In the genomic region with DNA sequence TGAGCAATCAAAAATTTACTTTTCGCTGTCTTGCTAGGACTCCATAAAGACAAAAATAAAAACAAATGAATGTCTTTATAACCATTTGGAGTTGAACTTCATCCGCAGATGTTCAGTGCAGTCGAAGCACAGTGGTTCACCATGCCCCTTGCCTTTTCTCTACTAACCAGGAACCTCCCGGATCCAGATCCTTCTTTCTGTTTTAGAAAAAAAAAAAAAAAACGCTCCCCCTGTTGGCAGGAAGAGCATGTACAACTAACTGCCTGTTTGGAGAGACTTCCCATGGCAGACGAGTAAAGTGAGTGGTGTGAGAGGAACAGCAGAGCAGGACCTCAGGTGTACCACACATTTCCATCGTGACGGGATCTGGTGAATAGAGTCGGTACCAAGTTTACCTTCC, we compare ENCODE assay signal across 8 mouse cellular contexts. TPM values are rescaled to one million over a fixed set of nuclear protein-coding genes. Genes with fewer than 3 reads are reported as not detected.
A peak's percentile ranks its signal among the peaks of the same experiment; 100 is the strongest.
DNase-seq lines count a peak whose midpoint lies in the region; ATAC-seq and TF ChIP-seq lines count a peak whose summit lies in the region.

No protein-coding gene starts in this region.

- peak overlapping the region; percentile 9 for H3K4me2 ChIP-seq in CH12.LX (ENCODE audit: insufficient read depth, low read depth, poor library complexity, severe bottlenecking)
- peak overlapping the region; percentile 61 for H3K4me2 ChIP-seq in embryonic facial prominence, embryonic 12.5 days (replicated peaks)
- peak overlapping the region; percentile 60 for H3K4me2 ChIP-seq in midbrain, embryonic 15.5 days

- peak; percentile 59 for TF ChIP-seq CTCF in gastrocnemius, adult 2 months (IDR thresholded peaks at IDR 0.05)
- peak; percentile 38 to 81; a peak in 3 of 4 replicates for TF ChIP-seq CTCF in CH12.LX (conservative IDR thresholded peaks at IDR 0.05 in 1 of 2, IDR thresholded peaks at IDR 0.05 in 1 of 2; ENCODE audit: low read depth in 2 of 2, low read length in 2 of 2)

- in situ Hi-C loops in CH12.LX (cut with MboI; ENCODE audit: low pct_ligation_motif_present, low pct_unique_long_range_greater_than_20kb, low sequenced_read_pairs), result loop anchor here (10.0 kb wide), 1 partner anchor 51 kb away; no protein-coding TSS in a partner anchor

- no peaks in the 10 kb centered on the region for H3K27me3 ChIP-seq in CH12.LX (replicated peaks)
- no peaks in the 10 kb centered on the region for H3K27me3 ChIP-seq in embryonic facial prominence, embryonic 12.5 days
- no peaks in the 10 kb centered on the region for H3K27me3 ChIP-seq in midbrain, embryonic 15.5 days (replicated peaks)

- peaks cover 0 to 28% of the 10 kb centered on the region in 2 experiments for H3K36me3 ChIP-seq in CH12.LX (replicated peaks in 1 of 2; ENCODE audit: control insufficient read depth in 1 of 2, insufficient read depth in 1 of 2, low read length in 1 of 2)
- no peaks in the 10 kb centered on the region for H3K36me3 ChIP-seq in embryonic facial prominence, embryonic 12.5 days
- H3K36me3 ChIP-seq in midbrain, embryonic 15.5 days (replicated peaks), result no peaks in the 10 kb centered on the region

- dilution Hi-C loops in CH12.LX (cut with MboI; ENCODE audit: extremely low pct_ligation_motif_present, extremely low pct_unique_long_range_greater_than_20kb, low sequenced_read_pairs), result no loop called here

- intact Hi-C loops in gastrocnemius, adult 2 months (cut with DNase I), result loop anchor here (5.0 kb wide), 2 partner anchors 99 to 159 kb away; no protein-coding TSS in a partner anchor

- H3K27ac ChIP-seq in gastrocnemius, adult 2 months, result no peak overlapping the region
- H3K27ac ChIP-seq in CH12.LX (ENCODE audit: insufficient read depth, low read depth), result no peak overlapping the region
- H3K27ac ChIP-seq in embryonic facial prominence, embryonic 12.5 days, result no peak overlapping the region
- no peak overlapping the region for H3K27ac ChIP-seq in midbrain, embryonic 15.5 days

- TF ChIP-seq RAD21 in CH12.LX (IDR thresholded peaks at IDR 0.05; ENCODE audit: low read depth, low read length), result peak; percentile 54

- 34% methylated on average over 9 of the region's 9 CpGs for WGBS in embryonic facial prominence, embryonic 12.5 days
- 37% methylated on average over 9 of the region's 9 CpGs for WGBS in midbrain, embryonic 15.5 days

- H3K4me3 ChIP-seq in gastrocnemius, adult 2 months, result peak overlapping the region; percentile 82
- H3K4me3 ChIP-seq in CH12.LX (replicated peaks in 1 of 3; ENCODE audit: low read depth in 2 of 3, low read length in 2 of 3, poor library complexity in 1 of 3), result peak overlapping the region; percentile 61 to 86 (median 86)
- peak overlapping the region; percentile 64; the same call in 1 of the 2 replicates for H3K4me3 ChIP-seq in embryonic facial prominence, embryonic 12.5 days
- peak overlapping the region; percentile 92 for H3K4me3 ChIP-seq in midbrain, embryonic 15.5 days

- ATAC-seq in embryonic facial prominence, embryonic 12.5 days (ENCODE audit: insufficient number of reproducible peaks, insufficient read depth, low FRiP score, low TSS enrichment), result no peak
- ATAC-seq in inflammation-experienced regulatory T-cells, adult 6 months, result peak; percentile 49
- no peak for ATAC-seq in midbrain, embryonic 15.5 days (replicated peaks)

- H3K79me2 ChIP-seq in CH12.LX (replicated peaks; ENCODE audit: control insufficient read depth, extremely low read depth, insufficient read depth, poor library complexity, severe bottlenecking), result peaks cover 26% of the 10 kb centered on the region; the same call in 1 of the 2 replicates

- peaks cover 6 to 62% of the 10 kb centered on the region in 2 experiments for H3K4me1 ChIP-seq in CH12.LX (ENCODE audit: control insufficient read depth in 1 of 2, insufficient read depth in 2 of 2)
- H3K4me1 ChIP-seq in embryonic facial prominence, embryonic 12.5 days, result peaks cover 10% of the 10 kb centered on the region
- peaks cover 17% of the 10 kb centered on the region for H3K4me1 ChIP-seq in midbrain, embryonic 15.5 days

- TF ChIP-seq POLR2A in CH12.LX (IDR thresholded peaks at IDR 0.05; ENCODE audit: low read depth, low read length), result no peak

- peak overlapping the region; percentile 47; the same call in 1 of the 2 replicates for H3K9ac ChIP-seq in CH12.LX (ENCODE audit: insufficient read depth, low read depth)
- no peak overlapping the region for H3K9ac ChIP-seq in embryonic facial prominence, embryonic 12.5 days
- H3K9ac ChIP-seq in midbrain, embryonic 15.5 days, result no peak overlapping the region

- TF ChIP-seq EP300 in CH12.LX (IDR thresholded peaks at IDR 0.05; ENCODE audit: low read length), result no peak

- no peak for DNase-seq in gastrocnemius, adult 2 months
- no peak for DNase-seq in gastrocnemius, adult 8-10 months (ENCODE audit: low spot score in 2 of 2)
- DNase-seq in CH12.LX (ENCODE audit: extremely low read depth), result peak; percentile 68
- DNase-seq in left cerebral cortex, adult 18-20 months (ENCODE audit: low spot score in 2 of 2), result no peak
- DNase-seq in lung, postnatal 4 days, result no peak

- no peaks in the 10 kb centered on the region for H3K9me3 ChIP-seq in CH12.LX (replicated peaks; ENCODE audit: low read length)
- H3K9me3 ChIP-seq in embryonic facial prominence, embryonic 12.5 days, result no peaks in the 10 kb centered on the region
- no peaks in the 10 kb centered on the region for H3K9me3 ChIP-seq in midbrain, embryonic 15.5 days

TF ChIP-seq in CH12.LX, 34 proteins besides CTCF, POLR2A, EP300 and RAD21:
- TF ChIP-seq MYC (IDR thresholded peaks at IDR 0.05; ENCODE audit: low read depth, low read length) (peak; percentile 57; the same call in 1 of the 2 replicates), USF1 (IDR thresholded peaks at IDR 0.05; ENCODE audit: low read depth, low read length) (no peak), MEF2A (IDR thresholded peaks at IDR 0.05; ENCODE audit: borderline replicate concordance, low read depth, low read length) (no peak), SIN3A (IDR thresholded peaks at IDR 0.05; ENCODE audit: low read length) (0 out of 2 replicates have a peak, but pooled peaks have one; percentile 44), BHLHE40 (IDR thresholded peaks at IDR 0.05; ENCODE audit: low read depth, low read length) (0 out of 2 replicates have a peak, but pooled peaks have one; percentile 39), MAX (IDR thresholded peaks at IDR 0.05; ENCODE audit: low read length) (no peak), SMC3 (IDR thresholded peaks at IDR 0.05; ENCODE audit: low read depth, low read length) (peak; percentile 85), CHD1 (IDR thresholded peaks at IDR 0.05; ENCODE audit: low read depth, low read length) (no peak), MXI1 (IDR thresholded peaks at IDR 0.05; ENCODE audit: low read depth, low read length) (peak; percentile 61; the same call in 1 of the 2 replicates), IRF4 (IDR thresholded peaks at IDR 0.05; ENCODE audit: low read depth, low read length) (peak; percentile 67; the same call in 1 of the 2 replicates), CHD2 (IDR thresholded peaks at IDR 0.05; ENCODE audit: low read length) (no peak), ZNF384 (IDR thresholded peaks at IDR 0.05; ENCODE audit: low read depth, low read length) (peak; percentile 97), ZC3H11A (IDR thresholded peaks at IDR 0.05; ENCODE audit: low read depth, low read length) (peak; percentile 42), ZKSCAN1 (IDR thresholded peaks at IDR 0.05; ENCODE audit: borderline replicate concordance, low read depth, low read length) (no peak), ELF1 (IDR thresholded peaks at IDR 0.05; ENCODE audit: low read depth, low read length) (peak; percentile 60; the same call in 1 of the 2 replicates), TCF12 (IDR thresholded peaks at IDR 0.05; ENCODE audit: low read depth, low read length) (0 out of 2 replicates have a peak, but pooled peaks have one; percentile 21), TBP (conservative IDR thresholded peaks at IDR 0.05; ENCODE audit: low read depth, low read length) (no peak)

RNA-seq across cellular contexts. Expression of gene Gclc, which starts 1.7 kb away (rescaled TPM):
- 10 to 100 TPM in 1 of 2 experiments, 1 to 10 TPM in 1; 8.9 to 11.2 TPM for total RNA-seq in gastrocnemius, adult 2 months (2021)
- 1 to 10 TPM; 7.2 to 9.6 (median 9.4) TPM for total RNA-seq in gastrocnemius, adult 8-10 months (2022)
- total RNA-seq in CH12.LX (2012; rRNA removed) (20.4 and 22.6 TPM in 2 replicates), CH12.LX (2014; rRNA removed) (35.7 and 39.2 TPM in 2 replicates)
- 78.3 and 84.8 TPM in 2 replicates for polyA plus RNA-seq in CH12.LX (2012; ENCODE audit: insufficient read length, low read depth)
- 18.0 and 18.3 TPM in 2 replicates for polyA plus RNA-seq in embryonic facial prominence, embryonic 12.5 days (2016; fragmentation: Nextera tagmentation; extraction: Ambion mirVana)
- 10 to 100 TPM in 2 of 3 experiments, 1 to 10 TPM in 1; 7.6 to 11.1 (median 10.8) TPM for polyA plus RNA-seq in inflammation-experienced regulatory T-cells, adult 6 months (2017; shearing (Covaris generic))
- polyA plus RNA-seq in midbrain, embryonic 15.5 days (2015; fragmentation: Nextera tagmentation; extraction: Ambion mirVana), result 16.7 and 16.8 TPM in 2 replicates
- total RNA-seq in left cerebral cortex, adult 18-20 months (2021), result 10 to 100 TPM; 44.0 to 49.5 TPM

Comparison
In these comparisons a context has a peak if more than half of its experiments do, and no peak if none do; other contexts are left out.
1. H3K4me2 ChIP-seq: peak in every context shown above with its lines; median percentile 61 in embryonic facial prominence, embryonic 12.5 days; 60 in midbrain, embryonic 15.5 days; 9 in CH12.LX.